Mouse (Mus musculus) lung, adult 2 months (tissue): ENCODE measurements at regions not wholly inside any gene's neighbourhood (a gene's known extent, or its start where the extent isn't known, plus 50 kb on each side); places are given as distances from the start of the nearest gene placed in this dataset.

Experiments
- CTCF ChIP-seq: fragments of 200-500 bp; IDR thresholded peaks from 2 replicates; pipeline ENCODE4 v1.5.1; 2011; ENCODE audit warnings: mild to moderate bottlenecking, low read length, control low read depth; ENCODE audit not compliant: insufficient read depth
- POLR2A ChIP-seq: fragments of 200-500 bp; IDR thresholded peaks from 2 replicates; pipeline ENCODE4 v1.6.1; 2011; ENCODE audit warnings: low read depth, mild to moderate bottlenecking, control low read depth, low read length, borderline replicate concordance; ENCODE audit errors: extremely low read depth

DNA sequence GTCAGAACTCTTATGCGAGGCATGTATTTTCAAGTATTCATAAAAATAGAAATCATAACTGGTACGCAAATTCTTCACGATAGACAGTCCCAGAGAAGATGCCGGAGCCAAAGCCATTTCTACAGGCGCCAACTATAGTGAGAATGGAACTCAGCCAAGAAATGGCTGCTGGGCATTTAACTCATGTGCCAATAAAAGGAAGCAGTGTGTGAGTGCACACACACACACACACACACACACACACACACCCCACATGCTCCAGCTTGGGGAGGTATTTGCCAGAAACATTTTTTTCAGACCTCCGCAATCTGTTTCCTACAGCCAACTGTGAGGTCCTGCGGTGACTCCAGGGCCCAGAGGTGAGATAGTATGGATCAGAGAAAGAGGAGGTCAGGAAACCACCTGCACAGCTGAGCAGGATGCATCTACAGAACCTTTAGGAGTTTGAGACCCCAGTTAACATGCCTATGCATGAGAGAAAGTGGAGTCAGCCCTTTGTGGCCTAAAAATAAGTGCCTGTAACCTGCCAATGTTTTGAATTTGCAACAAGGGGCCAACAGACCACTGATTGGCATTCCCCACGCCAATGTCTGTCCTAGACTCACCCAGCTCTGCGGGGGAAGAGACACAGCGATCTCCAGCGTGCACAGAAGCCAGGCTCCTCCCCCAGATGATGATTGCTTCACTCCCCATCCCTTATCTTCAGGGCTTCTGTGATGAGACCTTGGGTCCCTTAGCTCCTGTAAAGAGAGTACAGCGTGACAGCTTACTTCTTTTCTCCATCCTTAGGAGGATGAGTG is 262.1 kb upstream of the Sp8 start:
- TF ChIP-seq CTCF (no peak), POLR2A (no peak)
